Mouse (Mus musculus): ENCODE results near the gene Itpr1. TPM values are rescaled to one million over a fixed set of nuclear protein-coding genes. Genes with fewer than 3 reads are reported as not detected.

Itpr1 gene
- polyA plus RNA-seq, 1 experiment from 2014 or later: 16.7 TPM

- no peak for ATAC-seq (replicated peaks; ENCODE audit: insufficient number of reproducible peaks, low FRiP score, low TSS enrichment)
- 84% methylated on average over 7 of the region's 7 CpGs for WGBS (ENCODE audit: insufficient replicate concordance)
- Histone ChIP-seq H3K4me2 (no peak overlapping the region), H3K27ac (ENCODE audit: low read depth, low read length) (no peak overlapping the region), H3K9ac (ENCODE audit: low read depth, low read length) (no peak overlapping the region), H3K4me1 (ENCODE audit: control insufficient read depth, insufficient read depth, low read length) (no peaks in the 10 kb centered on the region), H3K9me3 (replicated peaks; ENCODE audit: control insufficient read depth, low read length) (no peaks in the 10 kb centered on the region), H3K27me3 (ENCODE audit: control insufficient read depth, insufficient read depth, low read length) (no peaks in the 10 kb centered on the region), H3K4me3 (ENCODE audit: low read depth, low read length) (no peak overlapping the region), H3K36me3 (ENCODE audit: control insufficient read depth, insufficient read depth, low read length) (0 out of 2 replicates have a peak, but pooled peaks cover 4% of the 10 kb centered on the region)
Measured at GRCm38 (mm10) chr6:108371347-108371893, 158.5 kb downstream of the Itpr1 start.

GRCm38 (mm10) chr6:108374019-108374418, 161.1 kb downstream of the Itpr1 start:
- H3K27me3 ChIP-seq (ENCODE audit: control insufficient read depth, insufficient read depth, low read length): no peaks in the 10 kb centered on the region
- H3K27ac ChIP-seq (ENCODE audit: low read depth, low read length): no peak overlapping the region
- 0 out of 2 replicates have a peak, but pooled peaks cover 4% of the 10 kb centered on the region for H3K36me3 ChIP-seq (ENCODE audit: control insufficient read depth, insufficient read depth, low read length)
- H3K4me3 ChIP-seq (ENCODE audit: low read depth, low read length): no peak overlapping the region
- no peaks in the 10 kb centered on the region for H3K9me3 ChIP-seq (replicated peaks; ENCODE audit: control insufficient read depth, low read length)
- no peaks in the 10 kb centered on the region for H3K4me1 ChIP-seq (ENCODE audit: control insufficient read depth, insufficient read depth, low read length)
- no peak for ATAC-seq (replicated peaks; ENCODE audit: insufficient number of reproducible peaks, low FRiP score, low TSS enrichment)
- 74% methylated on average over 7 of the region's 7 CpGs for WGBS (ENCODE audit: insufficient replicate concordance)
- no peak overlapping the region for H3K9ac ChIP-seq (ENCODE audit: low read depth, low read length)
- H3K4me2 ChIP-seq: no peak overlapping the region

GRCm38 (mm10) chr6:108379041-108379440, 166.1 kb downstream of the Itpr1 start:
- Histone ChIP-seq H3K4me1 (ENCODE audit: control insufficient read depth, insufficient read depth, low read length) (no peaks in the 10 kb centered on the region), H3K9me3 (replicated peaks; ENCODE audit: control insufficient read depth, low read length) (no peaks in the 10 kb centered on the region), H3K9ac (ENCODE audit: low read depth, low read length) (no peak overlapping the region), H3K4me3 (ENCODE audit: low read depth, low read length) (no peak overlapping the region), H3K27ac (ENCODE audit: low read depth, low read length) (no peak overlapping the region), H3K27me3 (ENCODE audit: control insufficient read depth, insufficient read depth, low read length) (no peaks in the 10 kb centered on the region), H3K36me3 (ENCODE audit: control insufficient read depth, insufficient read depth, low read length) (peaks cover 18% of the 10 kb centered on the region), H3K4me2 (no peak overlapping the region)
- WGBS (ENCODE audit: insufficient replicate concordance): 74% methylated on average over 3 of the region's 3 CpGs
- no peak for ATAC-seq (replicated peaks; ENCODE audit: insufficient number of reproducible peaks, low FRiP score, low TSS enrichment)

GRCm38 (mm10) chr6:108380209-108380608, 167.3 kb downstream of the Itpr1 start:
- Histone ChIP-seq H3K9ac (ENCODE audit: low read depth, low read length) (no peak overlapping the region), H3K9me3 (replicated peaks; ENCODE audit: control insufficient read depth, low read length) (no peaks in the 10 kb centered on the region), H3K4me2 (no peak overlapping the region), H3K27me3 (ENCODE audit: control insufficient read depth, insufficient read depth, low read length) (no peaks in the 10 kb centered on the region), H3K36me3 (ENCODE audit: control insufficient read depth, insufficient read depth, low read length) (peaks cover 18% of the 10 kb centered on the region), H3K27ac (ENCODE audit: low read depth, low read length) (no peak overlapping the region), H3K4me1 (ENCODE audit: control insufficient read depth, insufficient read depth, low read length) (no peaks in the 10 kb centered on the region), H3K4me3 (ENCODE audit: low read depth, low read length) (no peak overlapping the region)
- 75% methylated on average over 2 of the region's 2 CpGs for WGBS (ENCODE audit: insufficient replicate concordance)
- no peak for ATAC-seq (replicated peaks; ENCODE audit: insufficient number of reproducible peaks, low FRiP score, low TSS enrichment)

- H3K36me3 ChIP-seq (ENCODE audit: control insufficient read depth, insufficient read depth, low read length): peaks cover 16% of the 10 kb centered on the region
- H3K4me3 ChIP-seq (ENCODE audit: low read depth, low read length): no peak overlapping the region
- H3K9me3 ChIP-seq (replicated peaks; ENCODE audit: control insufficient read depth, low read length): no peaks in the 10 kb centered on the region
- no peaks in the 10 kb centered on the region for H3K4me1 ChIP-seq (ENCODE audit: control insufficient read depth, insufficient read depth, low read length)
- WGBS (ENCODE audit: insufficient replicate concordance): 81% methylated on average over 6 of the region's 6 CpGs
- no peak overlapping the region for H3K9ac ChIP-seq (ENCODE audit: low read depth, low read length)
- H3K27ac ChIP-seq (ENCODE audit: low read depth, low read length): no peak overlapping the region
- ATAC-seq (replicated peaks; ENCODE audit: insufficient number of reproducible peaks, low FRiP score, low TSS enrichment): no peak
- H3K27me3 ChIP-seq (ENCODE audit: control insufficient read depth, insufficient read depth, low read length): no peaks in the 10 kb centered on the region
- H3K4me2 ChIP-seq: no peak overlapping the region
Measured at GRCm38 (mm10) chr6:108390624-108391324, 177.9 kb downstream of the Itpr1 start.

- H3K4me2 ChIP-seq: no peak overlapping the region
- H3K36me3 ChIP-seq (ENCODE audit: control insufficient read depth, insufficient read depth, low read length): peaks cover 17% of the 10 kb centered on the region
- H3K9ac ChIP-seq (ENCODE audit: low read depth, low read length): no peak overlapping the region
- no peak overlapping the region for H3K27ac ChIP-seq (ENCODE audit: low read depth, low read length)
- ATAC-seq (replicated peaks; ENCODE audit: insufficient number of reproducible peaks, low FRiP score, low TSS enrichment): no peak
- H3K4me3 ChIP-seq (ENCODE audit: low read depth, low read length): no peak overlapping the region
- 86% methylated on average over 8 of the region's 8 CpGs for WGBS (ENCODE audit: insufficient replicate concordance)
- H3K4me1 ChIP-seq (ENCODE audit: control insufficient read depth, insufficient read depth, low read length): no peaks in the 10 kb centered on the region
- H3K9me3 ChIP-seq (replicated peaks; ENCODE audit: control insufficient read depth, low read length): no peaks in the 10 kb centered on the region
- H3K27me3 ChIP-seq (ENCODE audit: control insufficient read depth, insufficient read depth, low read length): no peaks in the 10 kb centered on the region
Measured at GRCm38 (mm10) chr6:108393131-108393530, 180.2 kb downstream of the Itpr1 start.

- 89% methylated on average over 3 of the region's 3 CpGs for WGBS (ENCODE audit: insufficient replicate concordance)
- H3K27ac ChIP-seq (ENCODE audit: low read depth, low read length): no peak overlapping the region
- no peak for ATAC-seq (replicated peaks; ENCODE audit: insufficient number of reproducible peaks, low FRiP score, low TSS enrichment)
- H3K4me1 ChIP-seq (ENCODE audit: control insufficient read depth, insufficient read depth, low read length): no peaks in the 10 kb centered on the region
- peaks cover 11% of the 10 kb centered on the region for H3K36me3 ChIP-seq (ENCODE audit: control insufficient read depth, insufficient read depth, low read length)
- H3K4me2 ChIP-seq: no peak overlapping the region
- no peaks in the 10 kb centered on the region for H3K27me3 ChIP-seq (ENCODE audit: control insufficient read depth, insufficient read depth, low read length)
- H3K9ac ChIP-seq (ENCODE audit: low read depth, low read length): no peak overlapping the region
- no peaks in the 10 kb centered on the region for H3K9me3 ChIP-seq (replicated peaks; ENCODE audit: control insufficient read depth, low read length)
- H3K4me3 ChIP-seq (ENCODE audit: low read depth, low read length): no peak overlapping the region
Measured at GRCm38 (mm10) chr6:108397956-108398355, 185.1 kb downstream of the Itpr1 start.

GRCm38 (mm10) chr6:108401412-108401955, 188.6 kb downstream of the Itpr1 start:
- H3K36me3 ChIP-seq (ENCODE audit: control insufficient read depth, insufficient read depth, low read length): peaks cover 15% of the 10 kb centered on the region
- 85% methylated on average over 10 of the region's 10 CpGs for WGBS (ENCODE audit: insufficient replicate concordance)
- no peak overlapping the region for H3K9ac ChIP-seq (ENCODE audit: low read depth, low read length)
- no peaks in the 10 kb centered on the region for H3K9me3 ChIP-seq (replicated peaks; ENCODE audit: control insufficient read depth, low read length)
- H3K27me3 ChIP-seq (ENCODE audit: control insufficient read depth, insufficient read depth, low read length): no peaks in the 10 kb centered on the region
- H3K27ac ChIP-seq (ENCODE audit: low read depth, low read length): no peak overlapping the region
- H3K4me1 ChIP-seq (ENCODE audit: control insufficient read depth, insufficient read depth, low read length): no peaks in the 10 kb centered on the region
- no peak overlapping the region for H3K4me3 ChIP-seq (ENCODE audit: low read depth, low read length)
- no peak for ATAC-seq (replicated peaks; ENCODE audit: insufficient number of reproducible peaks, low FRiP score, low TSS enrichment)
- H3K4me2 ChIP-seq: no peak overlapping the region
